Mouse (Mus musculus) lung, embryonic 15.5 days (tissue): ENCODE measurements around the gene Agbl5. TPM values are rescaled to one million over a fixed set of nuclear protein-coding genes. Genes with fewer than 3 reads are reported as not detected.

Source experiments
- ATAC-seq: fragments of 200-750 bp; cut with Nextera tagmentation; 2 replicates; pipeline ENCODE4 v1.8.0; 2017; ENCODE audit warnings: moderate number of reproducible peaks, borderline replicate concordance; ENCODE audit not compliant: low FRiP score, low TSS enrichment; ENCODE audit errors: extremely low read depth
- H3K27ac ChIP-seq: fragments of 300-500 bp; sonication (generic); 2 replicates; pipeline ENCODE4 v1.5.1; 2015; ENCODE audit warnings: moderate library complexity, mild to moderate bottlenecking, inconsistent platforms
- H3K27me3 ChIP-seq: fragments of 300-500 bp; sonication (generic); 2 replicates; pipeline ENCODE4 v1.6.1; 2015; ENCODE audit warnings: inconsistent platforms
- H3K36me3 ChIP-seq: fragments of 300-500 bp; sonication (generic); 2 replicates; pipeline ENCODE4 v1.6.1; 2015; ENCODE audit warnings: inconsistent platforms
- H3K4me1 ChIP-seq: fragments of 300-500 bp; sonication (generic); 2 replicates; pipeline ENCODE4 v1.6.1; 2015; ENCODE audit warnings: inconsistent platforms
- H3K4me2 ChIP-seq: fragments of 300-500 bp; sonication (generic); 2 replicates; pipeline ENCODE4 v1.6.1; 2015; ENCODE audit warnings: inconsistent platforms, mild to moderate bottlenecking, moderate library complexity
- H3K4me3 ChIP-seq: fragments of 300-500 bp; sonication (generic); 2 replicates; pipeline ENCODE4 v1.5.1; 2015; ENCODE audit warnings: mild to moderate bottlenecking, inconsistent platforms
- H3K9ac ChIP-seq: fragments of 300-500 bp; sonication (generic); 2 replicates; pipeline ENCODE4 v1.6.1; 2015; ENCODE audit warnings: inconsistent platforms
- H3K9me3 ChIP-seq: fragments of 300-500 bp; sonication (generic); 2 replicates; pipeline ENCODE4 v1.6.1; 2016; ENCODE audit warnings: inconsistent platforms
- WGBS: fragments of 180-500 bp; shearing (Covaris S2); methylation state at CpG from one replicate; pipeline ENCODE4 v1.1.7; 2015; 5-methylcytosine and 5-hydroxymethylcytosine counted together
- polyA plus RNA-seq: library from polyadenylated mRNA; unstranded; fragments of >200 nt; fragmentation: Nextera tagmentation; extraction: Ambion mirVana; gene quantifications from 2 replicates; pipeline ENCODE4 v1.2.1, GENCODE M21; 2015

Agbl5 gene
- polyA plus RNA-seq, 1 experiment from 2014 or later, result 21.0 TPM

- Histone ChIP-seq H3K9me3 (no peaks in the 10 kb centered on the region), H3K27me3 (no peaks in the 10 kb centered on the region), H3K9ac (no peak overlapping the region), H3K4me1 (peaks cover 34% of the 10 kb centered on the region), H3K36me3 (peaks cover 25% of the 10 kb centered on the region), H3K4me2 (no peak overlapping the region), H3K27ac (no peak overlapping the region), H3K4me3 (no peak overlapping the region)
- WGBS, result 59% methylated on average over 6 of the region's 6 CpGs
- no peak for ATAC-seq
These were observed 34.6 kb downstream of the Agbl5 start for GRCm38 (mm10) chr5:30923119-30923518.

- WGBS, result 75% methylated on average over 8 of the region's 8 CpGs
- Histone ChIP-seq H3K4me2 (no peak overlapping the region), H3K9me3 (no peaks in the 10 kb centered on the region), H3K4me3 (no peak overlapping the region), H3K36me3 (peaks cover 10% of the 10 kb centered on the region), H3K9ac (no peak overlapping the region), H3K27me3 (no peaks in the 10 kb centered on the region), H3K4me1 (peaks cover 33% of the 10 kb centered on the region), H3K27ac (no peak overlapping the region)
- ATAC-seq, result no peak
These were observed 36.1 kb downstream of the Agbl5 start for GRCm38 (mm10) chr5:30924614-30925013.

- H3K4me1 ChIP-seq, result peaks cover 27% of the 10 kb centered on the region
- no peaks in the 10 kb centered on the region for H3K9me3 ChIP-seq
- WGBS, result 91% methylated on average over 5 of the region's 5 CpGs
- H3K27ac ChIP-seq, result no peak overlapping the region
- H3K27me3 ChIP-seq, result no peaks in the 10 kb centered on the region
- no peak overlapping the region for H3K4me3 ChIP-seq
- H3K4me2 ChIP-seq, result no peak overlapping the region
- peaks cover 5% of the 10 kb centered on the region for H3K36me3 ChIP-seq
- H3K9ac ChIP-seq, result no peak overlapping the region
- no peak for ATAC-seq
These were observed 36.7 kb downstream of the Agbl5 start for GRCm38 (mm10) chr5:30925217-30925616.

GRCm38 (mm10) chr5:30926073-30926472, 37.6 kb downstream of the Agbl5 start:
- no peak for ATAC-seq
- no peaks in the 10 kb centered on the region for H3K9me3 ChIP-seq
- H3K4me2 ChIP-seq, result no peak overlapping the region
- H3K4me1 ChIP-seq, result peaks cover 18% of the 10 kb centered on the region
- H3K27me3 ChIP-seq, result no peaks in the 10 kb centered on the region
- H3K36me3 ChIP-seq, result no peaks in the 10 kb centered on the region
- no peak overlapping the region for H3K4me3 ChIP-seq
- no peak overlapping the region for H3K27ac ChIP-seq
- WGBS, result 80% methylated on average over 2 of the region's 2 CpGs
- H3K9ac ChIP-seq, result no peak overlapping the region

- Histone ChIP-seq H3K4me3 (no peak overlapping the region), H3K27ac (no peak overlapping the region), H3K9me3 (no peaks in the 10 kb centered on the region), H3K4me1 (peaks cover under 1% of the 10 kb centered on the region), H3K36me3 (no peaks in the 10 kb centered on the region), H3K4me2 (peak overlapping the region; percentile 27; the same call in 1 of the 2 replicates), H3K27me3 (no peaks in the 10 kb centered on the region), H3K9ac (no peak overlapping the region)
- no peak for ATAC-seq
- 41% methylated on average over 7 of the region's 7 CpGs for WGBS
These were observed 39.5 kb downstream of the Agbl5 start for GRCm38 (mm10) chr5:30927945-30928529.

GRCm38 (mm10) chr5:30930121-30930520, 41.6 kb downstream of the Agbl5 start:
- ATAC-seq, result 0 out of 2 replicates have a peak, but pooled peaks have one; percentile 31
- no peaks in the 10 kb centered on the region for H3K36me3 ChIP-seq
- 29% methylated on average over 4 of the region's 4 CpGs for WGBS
- no peak overlapping the region for H3K27ac ChIP-seq
- H3K9me3 ChIP-seq, result no peaks in the 10 kb centered on the region
- H3K4me1 ChIP-seq, result no peaks in the 10 kb centered on the region
- H3K9ac ChIP-seq, result no peak overlapping the region
- H3K4me3 ChIP-seq, result no peak overlapping the region
- H3K27me3 ChIP-seq, result no peaks in the 10 kb centered on the region
- H3K4me2 ChIP-seq, result no peak overlapping the region

GRCm38 (mm10) chr5:30930846-30931245, 42.4 kb downstream of the Agbl5 start:
- Histone ChIP-seq H3K4me3 (no peak overlapping the region), H3K27ac (no peak overlapping the region), H3K9ac (no peak overlapping the region), H3K36me3 (no peaks in the 10 kb centered on the region), H3K4me2 (no peak overlapping the region), H3K9me3 (no peaks in the 10 kb centered on the region), H3K4me1 (no peaks in the 10 kb centered on the region), H3K27me3 (no peaks in the 10 kb centered on the region)
- 79% methylated on average over 6 of the region's 6 CpGs for WGBS
- ATAC-seq, result no peak

- 79% methylated on average over 4 of the region's 4 CpGs for WGBS
- Histone ChIP-seq H3K9ac (no peak overlapping the region), H3K4me3 (no peak overlapping the region), H3K4me2 (no peak overlapping the region), H3K4me1 (no peaks in the 10 kb centered on the region), H3K36me3 (no peaks in the 10 kb centered on the region), H3K27ac (no peak overlapping the region), H3K9me3 (no peaks in the 10 kb centered on the region), H3K27me3 (no peaks in the 10 kb centered on the region)
- ATAC-seq, result no peak
These were observed 42.9 kb downstream of the Agbl5 start for GRCm38 (mm10) chr5:30931378-30931777.

- Histone ChIP-seq H3K27me3 (no peaks in the 10 kb centered on the region), H3K4me1 (no peaks in the 10 kb centered on the region), H3K9ac (no peak overlapping the region), H3K36me3 (no peaks in the 10 kb centered on the region), H3K4me3 (no peak overlapping the region), H3K27ac (no peak overlapping the region), H3K9me3 (no peaks in the 10 kb centered on the region), H3K4me2 (no peak overlapping the region)
- ATAC-seq, result no peak
- 49% methylated on average over 5 of the region's 5 CpGs for WGBS
These were observed 45.2 kb downstream of the Agbl5 start for GRCm38 (mm10) chr5:30933705-30934104.

GRCm38 (mm10) chr5:30934725-30935461, 46.4 kb downstream of the Agbl5 start:
- no peak for ATAC-seq
- Histone ChIP-seq H3K4me2 (no peak overlapping the region), H3K9ac (no peak overlapping the region), H3K4me3 (no peak overlapping the region), H3K27ac (no peak overlapping the region), H3K36me3 (no peaks in the 10 kb centered on the region), H3K4me1 (no peaks in the 10 kb centered on the region), H3K27me3 (no peaks in the 10 kb centered on the region), H3K9me3 (no peaks in the 10 kb centered on the region)
- WGBS, result 84% methylated on average over 5 of the region's 5 CpGs

- no peak overlapping the region for H3K27ac ChIP-seq
- H3K4me1 ChIP-seq, result 0 out of 2 replicates have a peak, but pooled peaks cover 5% of the 10 kb centered on the region
- H3K36me3 ChIP-seq, result no peaks in the 10 kb centered on the region
- no peak overlapping the region for H3K4me2 ChIP-seq
- 86% methylated on average over 2 of the region's 2 CpGs for WGBS
- no peaks in the 10 kb centered on the region for H3K9me3 ChIP-seq
- ATAC-seq, result no peak
- H3K4me3 ChIP-seq, result no peak overlapping the region
- no peak overlapping the region for H3K9ac ChIP-seq
- peaks cover 18% of the 10 kb centered on the region for H3K27me3 ChIP-seq
These were observed 54.5 kb downstream of the Agbl5 start for GRCm38 (mm10) chr5:30943004-30943403.

GRCm38 (mm10) chr5:30944344-30944743, 55.9 kb downstream of the Agbl5 start:
- ATAC-seq, result no peak
- peaks cover 18% of the 10 kb centered on the region for H3K27me3 ChIP-seq
- H3K9me3 ChIP-seq, result no peaks in the 10 kb centered on the region
- no peaks in the 10 kb centered on the region for H3K36me3 ChIP-seq
- H3K4me1 ChIP-seq, result peaks cover 11% of the 10 kb centered on the region
- no peak overlapping the region for H3K4me2 ChIP-seq
- H3K27ac ChIP-seq, result no peak overlapping the region
- 89% methylated on average over 6 of the region's 6 CpGs for WGBS
- H3K9ac ChIP-seq, result no peak overlapping the region
- no peak overlapping the region for H3K4me3 ChIP-seq
